Mouse (Mus musculus) B cell, adult 2 months (primary cell): ENCODE measurements around the gene Scrn1.

Experiments used
- DNase-seq, 2 experiments: peaks; one replicate each; pipeline ENCODE4 v3.0.0; 2022

The Scrn1 gene

DNA sequence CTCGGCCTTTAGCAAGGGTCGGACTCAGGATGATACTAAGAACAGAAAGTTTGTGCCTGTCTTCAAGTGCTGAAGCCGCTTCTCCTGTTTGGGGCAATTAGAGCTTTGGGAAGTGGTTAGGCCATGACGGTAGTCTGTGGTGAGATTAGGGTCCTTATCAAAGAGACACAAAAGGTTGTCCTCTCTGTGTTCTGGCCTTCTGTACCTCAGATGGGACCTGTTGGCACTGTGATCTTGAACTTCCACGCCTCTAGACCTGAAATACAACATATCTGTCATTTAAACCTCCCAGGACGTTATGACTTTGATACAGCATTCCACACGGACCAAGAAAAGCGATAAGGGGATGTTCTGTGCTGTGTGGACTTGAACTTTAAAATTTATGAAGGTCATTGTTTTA lies 37.6 kb downstream of the Scrn1 start:
- DNase-seq: no peak

DNA sequence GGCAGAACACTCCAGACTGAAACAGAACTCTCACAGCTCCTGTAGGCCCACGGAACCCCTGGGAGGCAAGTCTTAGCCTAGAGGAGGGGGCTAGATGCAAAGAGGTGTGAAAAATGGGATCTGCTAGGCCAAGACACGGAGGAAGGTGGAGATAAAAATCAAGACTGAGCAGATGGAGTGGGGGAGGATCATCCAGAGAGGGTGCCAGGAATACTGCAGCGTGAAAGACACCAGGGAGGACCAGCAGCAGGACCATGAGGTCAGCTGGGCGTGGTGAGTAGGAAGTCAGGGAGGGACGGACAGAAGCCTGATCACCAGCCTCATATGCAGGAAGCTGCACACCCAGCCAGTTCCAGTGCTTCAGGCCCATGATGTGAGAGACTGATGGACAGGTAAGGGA lies 47.5 kb downstream of the Scrn1 start:
- no peak for DNase-seq

DNA sequence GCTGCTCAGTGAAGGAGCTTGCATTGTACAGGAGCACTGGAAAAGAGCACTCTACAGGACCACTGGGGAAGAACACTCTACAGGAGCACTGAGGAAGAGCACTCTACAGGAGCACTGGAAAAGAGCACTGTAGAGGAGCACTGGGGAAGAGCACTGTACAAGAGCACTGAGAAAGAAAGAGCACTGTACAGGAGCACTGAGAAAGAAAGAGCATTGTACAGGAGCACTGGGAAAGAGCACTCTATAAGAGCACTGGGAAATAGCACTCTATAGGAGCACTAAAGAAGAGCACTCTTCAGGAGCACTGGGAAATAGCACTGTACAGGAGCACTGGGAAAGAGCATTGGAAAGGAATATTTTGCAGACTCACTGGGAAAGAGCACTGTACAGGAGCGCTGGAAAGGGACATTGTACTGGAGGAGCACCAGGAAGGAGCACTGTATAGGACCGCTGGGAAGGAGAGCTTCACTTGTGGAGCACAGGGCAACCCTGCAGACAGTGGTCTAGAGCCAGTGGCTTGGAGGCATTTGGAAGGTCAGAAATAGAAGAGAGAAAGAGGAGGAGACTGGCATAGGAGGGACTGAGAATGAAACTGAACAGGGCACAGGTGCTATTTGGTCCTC lies 49.7 kb downstream of the Scrn1 start:
- no peak for DNase-seq

DNA sequence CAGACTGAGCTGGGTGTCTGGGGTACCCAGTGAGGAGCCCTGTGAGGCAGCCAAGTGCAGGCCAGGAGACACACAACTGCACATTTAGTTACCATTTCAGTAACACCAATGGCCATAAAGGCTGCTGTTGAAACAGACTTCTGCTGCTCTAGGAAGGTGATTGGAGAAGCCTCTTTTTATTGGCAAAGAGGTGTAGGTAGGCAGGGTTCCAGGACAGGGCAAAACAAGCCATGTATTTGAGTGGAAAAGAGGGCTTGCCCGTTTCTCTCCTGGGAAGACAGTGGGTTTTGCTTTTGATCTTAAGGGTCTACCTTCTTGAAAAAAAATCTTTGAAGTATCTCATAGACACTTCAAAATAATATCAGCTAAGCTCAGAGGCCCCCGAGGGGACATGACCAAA lies 54.0 kb downstream of the Scrn1 start:
- DNase-seq: no peak

DNA sequence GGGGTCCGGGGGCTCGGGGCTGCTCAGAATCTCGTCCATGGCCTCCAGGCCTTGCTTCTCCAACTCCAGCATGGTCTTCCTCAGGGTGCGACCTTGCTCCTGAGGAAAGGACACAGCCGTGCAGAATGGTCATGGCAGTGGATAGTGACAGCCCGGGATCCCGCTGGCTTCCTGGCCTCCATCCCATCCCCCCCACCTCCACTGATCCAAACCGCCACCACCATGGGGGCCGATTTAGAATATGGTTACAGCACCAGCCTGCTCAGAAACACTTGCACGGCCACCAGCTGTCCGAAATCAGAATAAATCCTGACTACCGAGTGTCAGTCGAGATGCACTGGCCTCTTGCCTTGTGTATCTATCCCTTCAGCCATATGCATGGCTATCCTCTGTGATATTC lies 57.0 kb downstream of the Scrn1 start:
- DNase-seq: no peak

DNA sequence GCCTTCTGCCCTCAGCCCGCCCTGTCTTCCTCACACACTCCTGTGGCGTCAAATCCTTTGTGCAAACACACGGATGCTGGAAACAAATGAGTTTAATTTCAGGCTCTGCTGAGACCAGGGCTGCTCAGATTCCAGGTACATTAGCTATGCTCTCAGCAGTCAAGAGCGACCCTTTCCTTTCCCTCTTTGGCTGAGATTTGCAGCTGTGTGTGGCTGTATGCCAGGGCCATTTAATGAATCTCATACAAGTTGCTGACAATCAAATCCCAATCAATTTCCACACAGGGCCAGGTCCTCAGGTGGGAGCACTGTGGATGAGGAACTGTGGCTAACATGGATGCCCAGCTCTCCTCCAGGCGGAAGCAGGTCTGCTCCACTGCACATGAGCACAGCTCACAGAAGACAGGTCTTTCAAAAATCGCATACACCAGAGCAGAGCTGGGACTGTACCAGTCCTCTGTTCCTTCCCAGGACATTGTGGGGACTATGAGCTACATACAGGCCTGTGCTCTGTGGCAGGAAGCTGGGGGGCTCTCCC lies 58.0 kb downstream of the Scrn1 start:
- DNase-seq: no peak

DNA sequence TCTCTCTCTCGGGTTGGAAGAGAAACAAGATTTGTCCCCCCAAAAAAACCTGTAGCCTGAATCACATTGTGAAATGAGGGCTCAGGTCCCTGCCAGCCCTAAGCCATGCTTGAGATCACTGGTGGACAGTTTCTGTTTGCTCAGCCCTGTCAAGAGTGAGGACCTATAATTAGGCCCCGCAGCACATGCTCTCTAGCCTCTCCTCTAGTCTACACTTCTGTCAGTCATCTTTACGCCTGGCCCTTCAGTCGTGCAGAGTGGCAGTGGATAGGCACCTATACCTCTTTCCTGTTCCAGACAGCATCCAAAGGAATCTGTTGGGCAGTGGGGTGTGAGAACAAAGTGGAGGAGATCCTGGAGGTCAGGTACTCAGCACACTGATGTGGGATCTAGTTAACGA lies 58.5 kb downstream of the Scrn1 start:
- no peak for DNase-seq

DNA sequence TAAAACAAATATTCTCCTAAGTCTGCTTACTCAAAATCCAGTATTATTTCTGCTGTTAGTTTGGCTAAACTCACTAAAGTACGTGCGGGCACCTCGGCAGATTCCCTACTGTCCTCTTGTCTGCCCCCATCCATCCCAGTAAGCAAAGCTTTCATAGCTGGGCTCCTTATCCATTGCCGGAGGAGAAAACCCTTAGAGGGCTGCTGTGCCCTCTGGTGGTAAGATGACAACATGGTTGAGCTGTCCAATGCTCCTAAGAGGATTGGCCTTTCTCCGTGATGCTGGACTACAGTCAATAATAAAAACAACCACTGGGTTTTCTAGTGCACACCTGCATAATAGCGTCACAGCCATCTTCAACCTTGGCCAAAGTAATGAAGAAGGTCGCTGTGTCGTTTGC lies 59.3 kb downstream of the Scrn1 start:
- no peak for DNase-seq

DNA sequence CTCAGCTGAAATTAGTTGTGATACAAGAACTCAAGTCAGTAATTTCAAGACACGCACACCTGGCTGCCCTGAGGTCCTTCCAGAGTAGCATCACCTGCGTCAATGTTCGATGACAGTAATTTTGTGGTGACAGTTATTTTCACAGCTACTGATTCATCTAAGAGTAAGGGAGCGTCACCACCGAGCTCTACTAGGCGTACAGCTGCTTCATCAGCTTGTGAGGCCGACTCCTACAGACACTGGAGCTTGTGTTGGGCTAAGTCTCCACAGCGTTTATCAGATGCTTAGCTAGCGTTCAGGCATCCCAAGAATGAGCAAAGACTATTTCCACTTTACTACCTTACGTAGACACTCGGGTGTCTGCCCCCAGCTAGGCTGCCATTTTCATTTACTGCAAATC lies 60.0 kb downstream of the Scrn1 start:
- no peak for DNase-seq

DNA sequence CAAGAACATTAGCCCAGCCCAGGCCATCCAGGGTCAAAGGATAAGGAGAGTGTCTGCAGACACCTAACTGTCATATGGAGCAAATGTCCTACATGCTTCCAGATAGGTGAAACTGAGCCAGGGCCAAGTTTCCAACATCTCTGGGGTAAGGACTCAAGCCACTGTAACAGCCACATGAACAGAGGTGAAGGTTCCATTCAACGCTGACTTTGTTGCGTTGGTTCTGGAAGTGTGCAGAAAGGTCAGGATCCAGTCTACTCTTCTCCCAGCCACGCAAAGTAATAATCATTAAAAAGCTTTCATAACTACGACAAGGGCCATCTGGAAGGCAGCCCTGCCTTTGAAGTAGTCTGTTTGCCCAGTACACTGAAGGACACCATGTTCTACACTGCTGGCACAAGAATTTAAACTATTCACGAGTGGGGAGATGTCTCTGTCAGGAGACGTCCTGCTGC lies 63.6 kb downstream of the Scrn1 start:
- no peak for DNase-seq

DNA sequence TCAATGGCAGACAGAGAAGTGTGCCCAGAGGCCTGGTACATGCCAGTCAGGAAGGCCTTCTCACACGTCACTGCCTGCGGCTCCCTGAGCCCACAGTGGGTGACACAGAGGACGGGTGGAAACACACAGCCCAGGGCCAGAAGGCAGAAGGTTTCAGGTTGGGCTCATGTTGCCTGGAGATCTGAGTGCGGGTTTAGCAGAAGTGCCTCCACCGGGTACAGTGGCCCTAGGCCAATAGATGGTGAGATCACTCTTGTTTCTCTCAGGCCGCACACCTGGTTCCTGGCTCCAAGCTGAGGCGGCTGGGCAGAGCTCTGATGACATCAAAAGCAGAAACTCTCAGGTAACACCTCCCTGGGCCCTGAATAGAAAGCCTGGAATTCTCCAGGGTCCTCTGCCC lies 70.1 kb downstream of the Scrn1 start:
- no peak for DNase-seq

DNA sequence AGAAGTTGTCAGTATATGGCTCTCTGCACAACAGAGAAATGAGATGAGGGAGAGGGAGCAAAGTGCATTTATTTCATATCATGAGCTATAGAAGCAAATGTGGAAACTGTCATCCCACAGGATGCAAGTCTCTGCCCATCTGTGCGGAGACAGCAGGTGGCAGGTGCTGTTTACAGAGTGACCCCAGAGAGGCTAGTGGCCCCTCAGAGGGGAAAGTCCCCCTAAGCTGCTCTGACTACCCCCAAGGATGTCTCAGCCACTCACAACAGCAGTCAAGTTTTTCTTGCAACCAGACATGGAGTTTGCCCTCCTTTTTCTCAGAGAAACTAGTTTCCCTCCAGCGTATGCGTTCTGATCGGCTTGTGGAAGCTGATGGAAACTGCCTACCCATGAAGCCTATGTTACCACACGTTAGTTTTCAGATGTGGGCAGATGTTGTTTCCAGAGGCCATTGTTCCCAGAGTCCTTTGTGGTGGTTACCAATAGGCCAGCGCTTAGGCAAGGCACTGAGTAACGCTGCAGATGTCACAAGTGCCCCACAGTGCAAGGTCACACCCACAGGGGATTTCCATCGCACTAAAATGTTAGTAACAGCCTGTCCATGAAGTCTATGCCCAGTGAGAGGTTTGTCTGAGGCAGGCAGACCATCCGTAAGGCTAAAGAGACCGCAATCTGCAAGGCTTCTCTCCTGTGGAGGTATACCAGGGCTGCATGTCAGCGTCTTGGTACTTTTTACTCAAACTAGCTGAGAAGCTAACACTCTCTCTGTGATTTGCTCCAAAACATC lies 71.5 kb downstream of the Scrn1 start:
- no peak for DNase-seq

DNA sequence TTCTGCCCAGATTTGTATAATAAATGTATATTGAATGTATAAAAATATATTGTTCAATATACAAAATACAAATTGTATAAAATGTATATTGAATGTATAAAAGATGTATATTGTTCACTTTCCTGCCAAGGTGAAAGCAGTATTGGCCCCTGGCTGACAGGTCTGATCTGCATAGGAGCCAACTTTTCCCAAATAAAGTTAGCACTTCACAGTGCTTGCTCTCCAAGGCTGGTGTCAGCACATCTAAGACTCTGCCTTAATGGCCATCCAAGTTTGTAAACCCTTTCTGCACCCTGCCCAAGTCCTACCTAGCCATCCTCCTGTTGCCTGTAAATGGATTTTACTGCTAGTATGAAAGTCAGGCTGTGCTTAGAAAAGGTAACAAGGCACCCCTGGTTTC lies 72.2 kb downstream of the Scrn1 start:
- no peak for DNase-seq

DNA sequence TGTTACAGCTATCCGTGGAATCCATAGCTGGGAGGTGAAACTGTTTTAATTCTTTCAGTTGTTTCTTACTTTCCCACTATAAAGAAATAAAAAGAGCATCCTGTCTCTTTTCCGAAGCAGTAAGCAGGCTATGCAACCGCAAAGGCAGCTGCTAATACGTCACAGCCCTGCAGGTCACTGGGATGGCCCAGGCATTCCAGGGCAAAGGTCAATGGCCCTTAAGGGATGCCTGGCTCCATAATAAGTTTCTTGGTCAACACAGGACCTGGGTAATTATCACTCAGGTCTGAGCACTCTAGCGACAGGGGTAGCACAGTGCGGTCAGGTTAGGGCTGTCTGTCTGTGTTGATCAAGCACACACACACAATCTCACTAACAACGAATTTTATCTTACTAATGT lies 75.2 kb downstream of the Scrn1 start:
- no peak for DNase-seq

DNA sequence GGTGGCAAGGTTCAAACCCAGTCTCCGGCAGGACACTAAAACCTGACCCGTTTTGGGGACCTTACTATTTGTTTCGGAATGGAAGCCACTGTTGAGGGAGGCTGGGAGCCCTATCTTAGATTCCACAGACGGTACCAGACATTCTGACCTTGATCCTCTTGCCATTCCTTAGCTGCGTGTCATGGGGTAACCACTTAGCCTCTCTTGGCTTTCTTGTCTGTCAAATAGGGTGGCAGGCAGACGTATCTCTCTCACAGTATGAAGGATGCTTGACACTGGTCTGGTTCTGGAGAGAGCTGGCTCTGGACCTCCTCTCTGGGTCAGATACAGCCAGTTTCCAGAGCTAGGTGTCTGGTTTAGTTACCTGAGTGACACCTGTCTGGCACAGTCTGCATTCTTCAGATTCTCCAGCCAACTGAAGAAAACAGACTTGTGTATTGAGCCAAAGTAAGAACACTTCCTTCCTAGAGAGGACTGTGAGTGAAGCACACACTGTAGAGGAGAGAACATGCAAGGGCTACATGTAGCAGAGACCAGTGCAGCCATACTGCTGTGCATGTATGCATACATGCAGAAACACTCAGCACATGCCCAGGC lies 80.2 kb downstream of the Scrn1 start:
- DNase-seq: no peak

DNA sequence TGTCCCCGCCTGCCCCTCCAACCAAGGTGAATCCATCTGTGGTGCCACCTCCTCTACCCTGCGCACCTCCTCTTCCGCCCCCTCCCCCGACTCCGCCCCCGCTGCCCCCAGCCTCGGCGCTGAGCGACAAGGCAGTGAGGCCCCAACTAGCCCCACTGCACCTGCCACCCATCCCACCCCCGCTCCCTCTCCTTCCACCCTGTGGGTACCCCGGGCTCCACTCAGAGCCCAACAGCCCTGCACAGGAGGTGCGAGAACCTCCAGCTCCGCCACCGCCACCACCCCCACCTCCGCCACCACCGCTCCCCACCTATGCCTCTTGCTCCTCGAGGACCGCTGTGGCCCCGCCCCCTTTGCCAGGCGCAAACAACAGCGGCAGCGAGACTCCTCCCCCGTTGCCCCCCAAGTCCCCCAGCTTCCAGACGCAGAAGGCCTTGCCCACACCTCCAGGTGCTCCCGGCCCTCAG lies 80.8 kb downstream of the Scrn1 start:
- no peak for DNase-seq

DNA sequence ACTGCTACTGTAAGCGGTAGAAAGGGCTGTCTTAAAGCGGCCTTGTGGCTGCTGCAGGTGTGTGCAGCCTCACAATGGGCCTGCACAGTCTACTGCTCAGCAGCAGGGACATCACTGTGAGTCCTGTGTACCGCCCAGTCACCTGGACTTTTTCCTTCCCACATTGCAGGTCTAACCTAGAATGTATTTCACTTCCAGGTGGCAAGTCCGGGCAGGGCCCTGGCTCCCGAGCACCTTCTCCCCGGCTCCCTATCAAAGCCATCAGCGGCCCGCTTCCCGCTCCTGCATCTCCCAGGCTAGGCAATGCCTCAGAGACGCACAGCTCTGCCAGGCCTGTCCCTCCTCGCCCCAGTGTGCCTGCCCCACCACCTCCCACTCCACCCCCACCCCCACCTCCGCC lies 81.3 kb downstream of the Scrn1 start:
- no peak for DNase-seq

DNA sequence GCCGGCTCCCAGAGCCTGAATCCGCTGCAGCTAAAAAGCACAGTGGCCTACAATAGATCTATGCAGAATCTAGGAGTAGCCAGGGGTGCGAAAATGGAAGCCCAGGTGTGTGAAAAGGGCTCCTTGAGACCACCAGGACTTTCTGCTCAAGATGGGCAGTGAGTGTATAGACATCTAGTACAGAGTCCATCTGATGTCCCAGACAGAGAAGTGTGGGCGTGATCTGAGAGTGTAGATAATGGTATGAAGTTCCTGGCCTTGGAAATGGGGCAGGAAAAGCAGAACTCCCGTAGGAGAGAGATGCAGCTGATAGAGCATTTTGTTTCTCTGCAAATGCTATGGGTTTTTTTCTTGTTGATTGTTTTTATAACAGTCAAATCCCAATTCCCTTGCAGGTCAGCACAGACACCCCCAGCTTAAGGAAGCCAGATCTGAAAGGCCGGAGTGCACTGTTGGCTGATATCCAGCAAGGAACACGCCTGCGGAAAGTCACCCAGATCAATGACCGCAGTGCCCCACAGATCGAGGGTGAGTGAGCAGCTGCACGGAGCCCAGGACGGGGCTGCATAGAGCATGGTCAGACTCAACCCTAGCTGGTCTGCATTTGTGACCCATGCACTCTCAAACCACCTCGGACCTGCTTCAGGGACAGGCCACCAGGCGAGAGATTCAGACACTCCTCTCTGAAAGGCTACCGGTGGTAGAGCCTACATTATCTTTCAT lies 84.7 kb downstream of the Scrn1 start:
- DNase-seq: no peak

DNA sequence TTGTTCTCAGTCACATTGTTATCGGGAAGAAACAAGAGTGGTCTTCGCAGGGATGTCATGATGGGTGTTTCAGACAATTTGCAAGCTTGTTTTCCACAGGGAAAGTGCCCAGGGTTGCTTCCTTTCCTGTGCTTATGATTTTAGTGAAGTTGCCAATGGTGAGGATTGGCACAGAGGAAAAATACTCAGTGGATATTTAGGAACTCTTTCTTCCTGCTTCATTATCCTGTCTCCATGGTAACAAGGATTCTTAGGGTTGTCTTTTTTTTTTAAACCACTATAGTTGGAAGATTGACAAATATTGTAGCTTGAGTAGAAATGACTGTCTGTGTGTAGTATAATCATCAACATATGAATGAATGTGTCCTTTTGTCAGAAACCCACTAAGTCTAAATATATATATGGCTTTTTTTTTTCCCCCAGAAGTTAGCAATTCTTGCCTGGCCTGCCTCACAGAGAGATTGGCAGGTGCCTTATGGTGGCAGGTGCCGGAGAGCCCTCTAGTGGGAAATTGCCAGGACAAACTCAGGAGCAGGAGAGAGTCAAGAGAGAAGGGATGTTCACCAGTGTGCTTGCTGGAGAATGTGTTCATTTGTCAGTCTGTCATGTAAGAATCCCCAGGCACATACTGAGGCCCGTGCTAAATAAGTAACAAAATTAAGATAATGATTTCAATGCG lies 87.5 kb downstream of the Scrn1 start:
- no peak for DNase-seq

DNA sequence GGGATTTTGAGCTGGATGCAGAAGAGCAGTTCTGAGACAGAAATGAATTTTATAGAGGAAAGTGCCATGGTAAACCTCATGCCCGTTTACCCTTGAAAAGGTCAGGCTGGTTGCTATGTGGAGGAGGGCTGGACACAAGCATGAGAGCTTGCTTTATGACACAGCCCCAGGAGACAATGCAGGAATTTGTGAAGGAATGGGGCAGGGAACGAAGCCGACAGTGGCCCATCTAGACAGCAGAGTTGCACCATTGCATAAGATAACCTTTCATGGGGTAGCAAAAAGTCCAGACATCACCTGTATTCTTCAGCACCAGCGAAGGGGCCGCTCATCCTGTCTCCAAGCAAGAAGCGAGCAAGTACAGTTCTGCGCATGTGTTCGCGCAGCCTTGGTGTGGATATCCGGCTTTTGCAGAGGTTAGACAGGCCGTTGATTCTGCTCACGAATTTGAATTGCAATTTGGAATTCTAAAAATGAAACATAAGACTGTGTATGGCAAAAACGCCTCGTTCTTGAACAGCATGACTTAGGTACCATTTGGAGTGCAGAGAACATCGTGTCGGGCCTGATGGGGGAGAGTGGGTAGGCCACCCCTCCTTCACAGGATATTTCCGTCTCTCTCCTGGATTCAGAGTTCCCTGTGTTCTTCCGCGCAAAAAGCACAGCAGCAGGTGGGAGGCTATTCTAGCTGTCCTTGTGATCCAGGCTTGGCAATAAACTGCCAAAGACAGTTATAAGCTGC lies 90.2 kb downstream of the Scrn1 start:
- no peak for DNase-seq

DNA sequence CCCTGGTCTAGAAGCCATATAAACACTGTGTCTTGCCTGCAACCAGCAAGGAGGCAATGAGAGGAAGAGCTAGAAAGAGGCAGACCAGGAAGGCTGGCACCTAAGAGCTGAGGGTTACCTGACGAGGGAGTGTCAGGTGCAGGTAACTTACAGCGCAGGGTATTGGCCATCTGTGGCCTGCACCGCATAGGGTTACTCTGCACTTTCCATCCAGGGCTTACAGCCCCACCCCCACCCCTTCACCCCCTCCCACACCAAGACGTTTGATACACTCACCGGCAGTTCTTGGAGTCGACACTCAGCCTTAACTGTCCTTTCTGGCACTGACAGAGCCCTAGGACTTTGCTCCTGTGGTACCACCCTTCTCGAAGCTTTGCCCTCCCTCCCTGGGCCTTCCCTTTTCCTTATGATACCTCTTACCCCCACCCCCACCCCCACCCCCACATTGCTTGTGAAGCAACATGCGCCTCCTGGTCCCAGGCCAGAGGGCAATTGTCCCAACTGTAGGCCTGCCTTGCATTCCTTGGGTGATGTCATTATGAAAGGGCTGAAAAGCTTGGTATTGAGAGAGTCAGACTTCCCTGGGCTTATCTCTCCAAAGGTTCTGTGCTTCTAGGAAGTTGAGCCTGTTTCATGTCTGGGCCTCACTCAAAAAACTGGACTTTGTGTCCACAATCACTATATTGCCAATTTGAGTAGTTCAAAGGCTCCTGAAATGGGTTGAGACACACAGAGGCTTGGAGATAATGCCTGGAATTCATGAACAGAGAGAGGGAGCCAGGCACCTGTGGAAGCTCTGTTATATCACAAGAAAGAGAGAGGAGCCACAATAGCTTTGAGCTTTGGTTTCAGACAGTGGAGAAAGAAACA lies 93.2 kb downstream of the Scrn1 start:
- DNase-seq: no peak
